Mouse (Mus musculus): Measurements from ENCODE around the gene Sly. TPM values are rescaled to one million over a fixed set of nuclear protein-coding genes. Genes with fewer than 3 reads are reported as not detected.
"Not testable (repeated sequence)": the region's sequence is repeated elsewhere in the genome, so short reads cannot be mapped to it uniquely, and the experiment has no call there.

The Sly gene
- polyA plus RNA-seq (2011; ENCODE audit: insufficient read length, low read depth, missing spikeins), result not detected in 2 replicates

DNA sequence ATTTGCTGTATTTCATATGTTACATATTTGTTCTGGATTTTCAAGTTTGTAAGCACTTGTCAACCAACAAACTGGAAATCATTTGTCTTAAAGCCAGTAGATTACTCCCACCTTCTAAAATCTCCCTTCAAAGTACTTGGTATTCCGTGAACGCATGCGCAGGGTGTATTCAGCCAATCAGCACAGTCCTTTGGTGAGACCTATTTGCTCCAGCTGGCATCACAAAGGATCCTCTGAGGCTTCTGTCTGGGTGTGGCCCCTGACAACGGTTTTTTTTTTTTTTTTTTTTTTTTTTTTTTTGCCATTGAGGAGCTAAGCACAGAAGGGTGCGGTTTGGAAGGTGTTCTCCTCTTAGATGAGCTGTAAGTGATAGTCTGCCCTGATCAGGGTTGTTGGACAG is at the start of gene Sly:
Gene Sly, plus strand, starts transcription at position 301 of the 400 bp plus-strand sequence.
- H3K4me1 ChIP-seq (ENCODE audit: control insufficient read depth, insufficient read depth, low read length); H3K4me3 ChIP-seq (ENCODE audit: insufficient read depth, low read length); H3K27ac ChIP-seq (ENCODE audit: insufficient read depth, low read length): not testable (repeated sequence)

Data from embryonic fibroblast, embryonic 13.5 days (primary cell).